Mouse (Mus musculus) stomach, embryonic 14.5 days (tissue): Measurements from ENCODE around the gene Car11. TPM values are rescaled to one million over a fixed set of nuclear protein-coding genes. Genes with fewer than 3 reads are reported as not detected.

Experiments used
- ATAC-seq: fragments of 200-750 bp; cut with Nextera tagmentation; 2 replicates; pipeline ENCODE4 v1.8.0; 2017; ENCODE audit warnings: low read depth, moderate TSS enrichment; ENCODE audit not compliant: insufficient number of reproducible peaks, insufficient read depth, low FRiP score
- H3K27ac ChIP-seq: fragments of 300-500 bp; sonication (generic); 2 replicates; pipeline ENCODE4 v1.5.1; 2014; ENCODE audit warnings: mild to moderate bottlenecking, low read length, moderate library complexity, mixed read lengths
- H3K27me3 ChIP-seq: fragments of 300-500 bp; sonication (generic); 2 replicates; pipeline ENCODE4 v1.6.1; 2014; ENCODE audit warnings: low read length, control low read depth, mixed read lengths; ENCODE audit not compliant: control insufficient read depth, insufficient read depth
- H3K36me3 ChIP-seq: fragments of 300-500 bp; sonication (generic); 2 replicates; pipeline ENCODE4 v1.6.1; 2014; ENCODE audit warnings: mild to moderate bottlenecking, control low read depth, low read length, moderate library complexity, mixed read lengths; ENCODE audit not compliant: control insufficient read depth, insufficient read depth
- H3K4me1 ChIP-seq: fragments of 300-500 bp; sonication (generic); 2 replicates; pipeline ENCODE4 v1.6.1; 2014; ENCODE audit warnings: low read length, control low read depth, mixed read lengths; ENCODE audit not compliant: control insufficient read depth, insufficient read depth
- H3K4me2 ChIP-seq: fragments of 300-500 bp; sonication (generic); replicated peaks from 2 replicates; pipeline ENCODE4 v1.6.1; 2014; ENCODE audit warnings: low read depth, low read length, control low read depth
- H3K4me3 ChIP-seq: fragments of 300-500 bp; sonication (generic); 2 replicates; pipeline ENCODE4 v1.5.1; 2014; ENCODE audit warnings: low read depth, low read length, control low read depth
- H3K9ac ChIP-seq: fragments of 300-500 bp; sonication (generic); replicated peaks from 2 replicates; pipeline ENCODE4 v1.6.1; 2014; ENCODE audit warnings: low read depth, mild to moderate bottlenecking, control low read depth, low read length, moderate library complexity, mixed read lengths
- H3K9me3 ChIP-seq: fragments of 300-500 bp; sonication (generic); 2 replicates; pipeline ENCODE4 v1.6.1; 2016; ENCODE audit warnings: low read depth, low read length, control low read depth; ENCODE audit not compliant: control insufficient read depth
- WGBS: fragments of 180-500 bp; shearing (Covaris S2); extraction: QIAGEN DNeasy Blood & Tissue Kit; methylation state at CpG from one replicate; pipeline ENCODE4 v1.1.7; 2014; 5-methylcytosine and 5-hydroxymethylcytosine counted together
- polyA plus RNA-seq: library from polyadenylated mRNA; unstranded; fragments of >200 nt; fragmentation: Nextera tagmentation; extraction: Ambion mirVana; gene quantifications from 2 replicates; pipeline ENCODE4 v1.2.1, GENCODE M21; 2014

Gene Car11
- polyA plus RNA-seq, 1 experiment from 2014 or later = 11.4 TPM

DNA sequence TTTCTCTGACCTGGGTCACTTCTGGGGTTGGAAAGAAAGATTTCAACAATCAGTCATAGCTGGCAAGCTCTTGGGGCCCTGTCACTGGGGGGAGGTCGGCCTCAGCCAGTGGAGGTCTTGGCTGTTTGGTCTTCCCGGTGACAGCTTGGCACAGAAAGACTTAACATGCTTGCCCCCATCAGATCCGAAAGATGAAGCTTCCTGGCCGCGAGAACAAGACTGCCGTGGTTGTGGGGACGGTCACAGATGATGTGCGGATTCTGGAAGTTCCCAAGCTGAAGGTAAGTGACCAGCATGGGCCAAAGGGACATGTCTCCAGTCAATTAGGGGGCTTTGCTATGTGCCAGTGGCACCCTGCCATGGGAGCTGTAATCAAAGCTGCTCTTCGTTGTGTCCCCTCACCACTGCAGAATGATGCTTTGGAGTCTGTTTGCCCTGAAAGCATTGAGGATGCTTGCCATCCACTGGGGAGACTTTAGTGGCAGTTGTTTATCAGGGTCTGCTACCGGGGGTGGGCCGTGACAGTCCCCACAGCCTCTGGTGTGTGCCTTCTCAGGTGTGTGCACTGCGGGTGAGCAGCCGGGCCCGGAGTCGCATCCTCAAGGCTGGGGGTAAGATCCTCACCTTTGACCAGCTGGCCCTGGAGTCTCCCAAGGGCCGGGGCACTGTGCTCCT, 20.2 kb downstream of the Car11 start:
- Histone ChIP-seq H3K36me3 (peaks cover 37% of the 10 kb centered on the region), H3K4me2 (0 out of 2 replicates have a peak overlapping the region, but pooled peaks have one; percentile 18), H3K4me1 (peaks cover 31% of the 10 kb centered on the region), H3K9me3 (no peaks in the 10 kb centered on the region), H3K27me3 (no peaks in the 10 kb centered on the region), H3K4me3 (peak overlapping the region; percentile 97; the same call in 1 of the 2 replicates), H3K27ac (peak overlapping the region; percentile 15; the same call in 1 of the 2 replicates), H3K9ac (no peak overlapping the region)
- WGBS = 86% methylated on average over 15 of the region's 16 CpGs
- no peak for ATAC-seq

GRCm38 (mm10) chr7:45720413-45721233, 21.0 kb downstream of the Car11 start, which contains the start of gene Fam83e:
Gene Fam83e (plus strand): TSS chr7:45721212.
- no peak within 1 kb of the TSS for H3K9ac ChIP-seq
- H3K4me3 ChIP-seq = peak within 1 kb of the TSS; percentile 8; the same call in 1 of the 2 replicates
- H3K27me3 ChIP-seq = no peaks in the 10 kb centered on the region
- H3K36me3 ChIP-seq = peaks cover 39% of the 10 kb centered on the region
- H3K4me2 ChIP-seq = peak within 1 kb of the TSS; percentile 18
- H3K9me3 ChIP-seq = no peaks in the 10 kb centered on the region
- 76% methylated on average over 14 of the region's 14 CpGs for WGBS
- peak; percentile 74 for ATAC-seq
- H3K4me1 ChIP-seq = peaks cover 28% of the 10 kb centered on the region
- H3K27ac ChIP-seq = peak within 1 kb of the TSS; percentile 63; the same call in 1 of the 2 replicates

DNA sequence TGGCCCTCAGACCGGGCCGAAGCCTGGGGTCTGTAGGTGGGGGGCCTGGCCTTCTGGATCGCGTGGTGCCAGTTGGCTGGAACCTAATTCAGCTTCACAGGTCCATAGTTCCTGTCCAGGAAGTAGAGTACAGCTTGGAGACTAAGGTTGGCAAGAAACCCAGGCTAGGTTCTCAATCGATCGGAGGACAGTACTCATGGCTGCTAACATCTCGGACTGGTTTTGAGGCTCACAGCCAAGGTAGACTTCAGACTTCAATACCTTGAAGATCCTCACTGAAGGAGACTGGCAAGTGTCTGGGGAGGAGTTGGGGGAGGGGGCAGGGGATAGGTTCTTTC, 21.6 kb downstream of the Car11 start:
- peak overlapping the region; percentile 18; the same call in 1 of the 2 replicates for H3K4me2 ChIP-seq
- peak overlapping the region; percentile 63; the same call in 1 of the 2 replicates for H3K27ac ChIP-seq
- 74% methylated on average over 7 of the region's 7 CpGs for WGBS
- H3K36me3 ChIP-seq = peaks cover 44% of the 10 kb centered on the region
- H3K9me3 ChIP-seq = no peaks in the 10 kb centered on the region
- ATAC-seq = no peak
- no peak overlapping the region for H3K9ac ChIP-seq
- H3K4me3 ChIP-seq = peak overlapping the region; percentile 8; the same call in 1 of the 2 replicates
- H3K4me1 ChIP-seq = peaks cover 22% of the 10 kb centered on the region
- H3K27me3 ChIP-seq = no peaks in the 10 kb centered on the region

GRCm38 (mm10) chr7:45721642-45722347, 22.2 kb downstream of the Car11 start:
- ATAC-seq = no peak

DNA sequence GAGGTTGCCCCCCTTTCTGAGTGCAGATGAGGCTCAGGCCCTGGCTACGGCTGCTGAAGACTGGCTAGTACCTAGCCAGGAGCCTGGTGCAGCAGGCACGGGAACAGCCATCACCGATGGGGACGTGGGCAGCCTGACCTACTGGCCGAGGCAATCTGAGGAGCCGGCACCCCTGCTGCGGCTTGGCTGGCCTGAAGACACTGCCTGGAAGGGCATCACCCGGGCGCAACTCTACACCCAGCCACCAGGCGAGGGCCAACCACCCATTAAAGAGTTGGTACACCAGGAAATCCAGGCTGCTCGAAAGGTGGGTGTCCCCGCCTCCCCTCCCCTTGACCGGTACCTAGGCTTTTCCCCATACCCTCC, 22.7 kb downstream of the Car11 start:
- Histone ChIP-seq H3K9ac (no peak overlapping the region), H3K27ac (no peak overlapping the region), H3K4me3 (no peak overlapping the region), H3K4me2 (no peak overlapping the region), H3K4me1 (peaks cover 12% of the 10 kb centered on the region), H3K27me3 (no peaks in the 10 kb centered on the region), H3K9me3 (no peaks in the 10 kb centered on the region), H3K36me3 (peaks cover 48% of the 10 kb centered on the region)
- 76% methylated on average over 13 of the region's 13 CpGs for WGBS
- no peak for ATAC-seq

More at GRCm38 (mm10) chr7:45721642-45722347, 22.2 kb downstream of the Car11 start:
- Histone ChIP-seq H3K9me3 (no peaks in the 10 kb centered on the region), H3K27ac (no peak overlapping the region), H3K27me3 (no peaks in the 10 kb centered on the region), H3K4me1 (peaks cover 16% of the 10 kb centered on the region), H3K36me3 (peaks cover 48% of the 10 kb centered on the region), H3K4me3 (peak overlapping the region; percentile 8; the same call in 1 of the 2 replicates), H3K9ac (no peak overlapping the region), H3K4me2 (peak overlapping the region; percentile 14; the same call in 1 of the 2 replicates)
- WGBS = 60% methylated on average over 13 of the region's 13 CpGs

- no peak overlapping the region for H3K4me2 ChIP-seq
- peaks cover 48% of the 10 kb centered on the region for H3K36me3 ChIP-seq
- no peaks in the 10 kb centered on the region for H3K27me3 ChIP-seq
- WGBS = 77% methylated on average over 4 of the region's 4 CpGs
- no peak overlapping the region for H3K27ac ChIP-seq
- H3K4me1 ChIP-seq = peaks cover 12% of the 10 kb centered on the region
- H3K4me3 ChIP-seq = no peak overlapping the region
- H3K9me3 ChIP-seq = no peaks in the 10 kb centered on the region
- ATAC-seq = no peak
- no peak overlapping the region for H3K9ac ChIP-seq
Observed at GRCm38 (mm10) chr7:45723301-45723700, 23.7 kb downstream of the Car11 start.

GRCm38 (mm10) chr7:45723781-45724180, 24.1 kb downstream of the Car11 start:
- Histone ChIP-seq H3K27me3 (no peaks in the 10 kb centered on the region), H3K27ac (no peak overlapping the region), H3K4me2 (no peak overlapping the region), H3K9me3 (no peaks in the 10 kb centered on the region), H3K4me3 (no peak overlapping the region), H3K36me3 (peaks cover 48% of the 10 kb centered on the region), H3K9ac (no peak overlapping the region), H3K4me1 (peaks cover 12% of the 10 kb centered on the region)
- WGBS = 92% methylated on average over 14 of the region's 14 CpGs
- ATAC-seq = no peak

DNA sequence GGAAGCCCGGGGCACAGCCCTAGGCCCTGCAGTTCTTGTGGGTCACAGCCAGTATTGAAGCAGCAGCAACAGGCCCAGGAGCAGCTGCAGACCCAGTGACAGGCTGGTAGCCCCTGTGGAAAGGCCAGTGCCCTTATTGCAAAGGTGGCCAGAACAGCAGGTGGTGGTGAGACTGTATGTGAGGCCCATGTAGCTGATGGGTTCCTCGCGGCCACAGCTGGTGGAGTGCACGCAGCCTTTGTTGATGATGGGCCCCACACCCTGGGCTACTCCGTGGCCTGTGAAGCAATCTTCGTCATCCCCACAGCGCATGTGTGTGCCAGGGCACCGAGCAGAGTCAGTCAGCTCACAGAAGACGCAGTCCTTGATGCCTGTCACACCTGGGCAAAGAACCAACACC, 25.5 kb downstream of the Car11 start:
- ATAC-seq = no peak

More for the DNA sequence above, 25.5 kb downstream of the Car11 start:
- Histone ChIP-seq H3K27ac (no peak overlapping the region), H3K4me3 (no peak overlapping the region), H3K4me1 (no peaks in the 10 kb centered on the region), H3K4me2 (no peak overlapping the region), H3K36me3 (peaks cover 41% of the 10 kb centered on the region), H3K9me3 (no peaks in the 10 kb centered on the region), H3K27me3 (no peaks in the 10 kb centered on the region), H3K9ac (no peak overlapping the region)
- 88% methylated on average over 9 of the region's 9 CpGs for WGBS
